Mouse (Mus musculus) hindbrain, embryonic 13.5 days (tissue): ENCODE measurements around the gene Als2cr12. TPM values are rescaled to one million over a fixed set of nuclear protein-coding genes. Genes with fewer than 3 reads are reported as not detected.

Source experiments
- ATAC-seq: fragments of 200-750 bp; cut with Nextera tagmentation; 2 replicates; pipeline ENCODE4 v1.8.0; 2017; ENCODE audit warnings: moderate TSS enrichment; ENCODE audit not compliant: low FRiP score
- H3K27ac ChIP-seq: fragments of 300-500 bp; sonication (generic); 2 replicates; pipeline ENCODE4 v1.5.1; 2015; ENCODE audit warnings: inconsistent platforms, mild to moderate bottlenecking, moderate library complexity
- H3K27me3 ChIP-seq: fragments of 300-500 bp; sonication (generic); 2 replicates; pipeline ENCODE4 v1.6.1; 2015; ENCODE audit warnings: mild to moderate bottlenecking, inconsistent platforms
- H3K36me3 ChIP-seq: fragments of 300-500 bp; sonication (generic); 2 replicates; pipeline ENCODE4 v1.6.1; 2015; ENCODE audit warnings: mild to moderate bottlenecking, inconsistent platforms
- H3K4me1 ChIP-seq: fragments of 300-500 bp; sonication (generic); replicated peaks from 2 replicates; pipeline ENCODE4 v1.6.1; 2015; ENCODE audit warnings: inconsistent platforms
- H3K4me2 ChIP-seq: fragments of 300-500 bp; sonication (generic); 2 replicates; pipeline ENCODE4 v1.6.1; 2015; ENCODE audit warnings: inconsistent platforms, mild to moderate bottlenecking, moderate library complexity
- H3K4me3 ChIP-seq: fragments of 300-500 bp; sonication (generic); 2 replicates; pipeline ENCODE4 v1.5.1; 2015; ENCODE audit warnings: mild to moderate bottlenecking, inconsistent platforms
- H3K9ac ChIP-seq: fragments of 300-500 bp; sonication (generic); 2 replicates; pipeline ENCODE4 v1.6.1; 2015; ENCODE audit warnings: mild to moderate bottlenecking, inconsistent platforms
- H3K9me3 ChIP-seq: fragments of 300-500 bp; sonication (generic); 2 replicates; pipeline ENCODE4 v1.6.1; 2016; ENCODE audit warnings: inconsistent platforms
- WGBS: fragments of 180-500 bp; shearing (Covaris S2); methylation state at CpG from one replicate; pipeline ENCODE4 v1.1.7; 2015; 5-methylcytosine and 5-hydroxymethylcytosine counted together
- polyA plus RNA-seq: library from polyadenylated mRNA; unstranded; fragments of >200 nt; fragmentation: Nextera tagmentation; extraction: Ambion mirVana; gene quantifications from 2 replicates; pipeline ENCODE4 v1.2.1, GENCODE M21; 2015

The Als2cr12 gene
- polyA plus RNA-seq, 1 experiment from 2014 or later: not detected

- Histone ChIP-seq H3K4me1 (no peaks in the 10 kb centered on the region), H3K27ac (no peak overlapping the region), H3K9me3 (no peaks in the 10 kb centered on the region), H3K27me3 (no peaks in the 10 kb centered on the region), H3K9ac (no peak overlapping the region), H3K36me3 (peaks cover 5% of the 10 kb centered on the region), H3K4me3 (no peak overlapping the region), H3K4me2 (no peak overlapping the region)
- ATAC-seq: no peak
- WGBS: 89% methylated on average over 5 of the region's 5 CpGs
These were observed 30.0 kb upstream of the Als2cr12 start for GRCm38 (mm10) chr1:58725767-58726166.

GRCm38 (mm10) chr1:58725095-58725494 is 29.3 kb upstream of the Als2cr12 start:
- Histone ChIP-seq H3K9ac (no peak overlapping the region), H3K9me3 (no peaks in the 10 kb centered on the region), H3K4me2 (no peak overlapping the region), H3K4me1 (no peaks in the 10 kb centered on the region), H3K4me3 (no peak overlapping the region), H3K27me3 (no peaks in the 10 kb centered on the region), H3K36me3 (peaks cover 5% of the 10 kb centered on the region), H3K27ac (no peak overlapping the region)
- no peak for ATAC-seq

- Histone ChIP-seq H3K4me3 (no peak overlapping the region), H3K9me3 (no peaks in the 10 kb centered on the region), H3K27me3 (no peaks in the 10 kb centered on the region), H3K4me1 (no peaks in the 10 kb centered on the region), H3K9ac (no peak overlapping the region), H3K27ac (no peak overlapping the region), H3K4me2 (no peak overlapping the region), H3K36me3 (peaks cover 5% of the 10 kb centered on the region)
- no peak for ATAC-seq
- WGBS: 59% methylated on average over 9 of the region's 9 CpGs
These were observed 28.7 kb upstream of the Als2cr12 start for GRCm38 (mm10) chr1:58724533-58724932.

- H3K9ac ChIP-seq: no peak overlapping the region
- no peaks in the 10 kb centered on the region for H3K4me1 ChIP-seq
- H3K4me2 ChIP-seq: no peak overlapping the region
- no peaks in the 10 kb centered on the region for H3K9me3 ChIP-seq
- ATAC-seq: no peak
- 63% methylated on average over 7 of the region's 7 CpGs for WGBS
- H3K27me3 ChIP-seq: no peaks in the 10 kb centered on the region
- H3K4me3 ChIP-seq: no peak overlapping the region
- H3K36me3 ChIP-seq: no peaks in the 10 kb centered on the region
- H3K27ac ChIP-seq: no peak overlapping the region
These were observed 28.1 kb upstream of the Als2cr12 start for GRCm38 (mm10) chr1:58723809-58724405.

GRCm38 (mm10) chr1:58723062-58723808 is 27.4 kb upstream of the Als2cr12 start:
- Histone ChIP-seq H3K4me2 (no peak overlapping the region), H3K27ac (no peak overlapping the region), H3K4me3 (no peak overlapping the region), H3K9me3 (no peaks in the 10 kb centered on the region), H3K27me3 (no peaks in the 10 kb centered on the region), H3K4me1 (no peaks in the 10 kb centered on the region), H3K36me3 (no peaks in the 10 kb centered on the region), H3K9ac (no peak overlapping the region)
- no peak for ATAC-seq
- 71% methylated on average over 7 of the region's 7 CpGs for WGBS

GRCm38 (mm10) chr1:58722115-58722938 is 26.5 kb upstream of the Als2cr12 start:
- ATAC-seq: no peak
- 92% methylated on average over 11 of the region's 11 CpGs for WGBS
- Histone ChIP-seq H3K27me3 (no peaks in the 10 kb centered on the region), H3K36me3 (no peaks in the 10 kb centered on the region), H3K27ac (no peak overlapping the region), H3K9me3 (no peaks in the 10 kb centered on the region), H3K4me2 (no peak overlapping the region), H3K9ac (no peak overlapping the region), H3K4me3 (no peak overlapping the region), H3K4me1 (no peaks in the 10 kb centered on the region)

- no peak overlapping the region for H3K4me2 ChIP-seq
- H3K27me3 ChIP-seq: no peaks in the 10 kb centered on the region
- no peaks in the 10 kb centered on the region for H3K4me1 ChIP-seq
- ATAC-seq: no peak
- H3K9ac ChIP-seq: no peak overlapping the region
- no peaks in the 10 kb centered on the region for H3K9me3 ChIP-seq
- H3K4me3 ChIP-seq: no peak overlapping the region
- no peak overlapping the region for H3K27ac ChIP-seq
- H3K36me3 ChIP-seq: no peaks in the 10 kb centered on the region
- WGBS: 96% methylated on average over 4 of the region's 4 CpGs
These were observed 25.2 kb upstream of the Als2cr12 start for GRCm38 (mm10) chr1:58720988-58721387.

GRCm38 (mm10) chr1:58720090-58720489 is 24.3 kb upstream of the Als2cr12 start:
- Histone ChIP-seq H3K36me3 (no peaks in the 10 kb centered on the region), H3K9me3 (no peaks in the 10 kb centered on the region), H3K4me1 (no peaks in the 10 kb centered on the region), H3K4me2 (no peak overlapping the region), H3K4me3 (no peak overlapping the region), H3K27me3 (no peaks in the 10 kb centered on the region), H3K27ac (no peak overlapping the region), H3K9ac (no peak overlapping the region)
- 93% methylated on average over 8 of the region's 8 CpGs for WGBS
- no peak for ATAC-seq

GRCm38 (mm10) chr1:58719356-58719945 is 23.7 kb upstream of the Als2cr12 start:
- no peak overlapping the region for H3K27ac ChIP-seq
- no peaks in the 10 kb centered on the region for H3K9me3 ChIP-seq
- no peaks in the 10 kb centered on the region for H3K27me3 ChIP-seq
- no peaks in the 10 kb centered on the region for H3K36me3 ChIP-seq
- no peak overlapping the region for H3K9ac ChIP-seq
- no peaks in the 10 kb centered on the region for H3K4me1 ChIP-seq
- no peak for ATAC-seq
- 87% methylated on average over 7 of the region's 7 CpGs for WGBS
- H3K4me2 ChIP-seq: no peak overlapping the region
- H3K4me3 ChIP-seq: no peak overlapping the region

- Histone ChIP-seq H3K4me1 (0 out of 2 replicates have a peak, but pooled peaks cover 4% of the 10 kb centered on the region), H3K27ac (no peak overlapping the region), H3K27me3 (no peaks in the 10 kb centered on the region), H3K9me3 (no peaks in the 10 kb centered on the region), H3K36me3 (no peaks in the 10 kb centered on the region), H3K9ac (no peak overlapping the region), H3K4me2 (no peak overlapping the region), H3K4me3 (no peak overlapping the region)
- WGBS: 92% methylated on average over 8 of the region's 8 CpGs
- ATAC-seq: no peak
These were observed 21.9 kb upstream of the Als2cr12 start for GRCm38 (mm10) chr1:58717589-58718270.

GRCm38 (mm10) chr1:58716883-58717220 is 21.1 kb upstream of the Als2cr12 start:
- 96% methylated on average over 4 of the region's 4 CpGs for WGBS
- ATAC-seq: no peak
- Histone ChIP-seq H3K27ac (no peak overlapping the region), H3K36me3 (no peaks in the 10 kb centered on the region), H3K9ac (no peak overlapping the region), H3K4me3 (no peak overlapping the region), H3K9me3 (no peaks in the 10 kb centered on the region), H3K4me2 (no peak overlapping the region), H3K27me3 (no peaks in the 10 kb centered on the region), H3K4me1 (peaks cover 6% of the 10 kb centered on the region; the same call in 1 of the 2 replicates)
